Mouse (Mus musculus) 416B (cell line): ENCODE results near the gene Hic1.
A peak's percentile ranks its signal among the peaks of the same experiment; 100 is the strongest.
"Not testable (repeated sequence)": the region's sequence is repeated elsewhere in the genome, so short reads cannot be mapped to it uniquely, and the experiment has no call there.

Experiments used
- DNase-seq: peaks from one replicate; pipeline ENCODE4 v3.0.0; 2011; ENCODE audit warnings: low read depth

Hic1 gene

GRCm38 (mm10) chr11:75192336-75193214 lies 23.3 kb upstream of the Hic1 start:
- DNase-seq = peak; percentile 81

GRCm38 (mm10) chr11:75191841-75192240 lies 22.5 kb upstream of the Hic1 start:
- no peak for DNase-seq

- no peak for DNase-seq
These were observed 21.7 kb upstream of the Hic1 start, which contains the start of gene Dph1 for GRCm38 (mm10) chr11:75190905-75191441. TSS of gene Dph1 (minus strand) at chr11:75191241.

- peak; percentile 95 for DNase-seq
These were observed 21.0 kb upstream of the Hic1 start for GRCm38 (mm10) chr11:75190371-75190724.

- DNase-seq = peak; percentile 59
These were observed 20.5 kb upstream of the Hic1 start for GRCm38 (mm10) chr11:75189713-75190370.

- no peak for DNase-seq
These were observed 15.7 kb upstream of the Hic1 start for GRCm38 (mm10) chr11:75184986-75185385.

- no peak for DNase-seq
These were observed 15.3 kb upstream of the Hic1 start for GRCm38 (mm10) chr11:75184573-75184972.

GRCm38 (mm10) chr11:75183917-75184570 lies 14.7 kb upstream of the Hic1 start:
- no peak for DNase-seq

GRCm38 (mm10) chr11:75178672-75179208 lies 9.4 kb upstream of the Hic1 start, which contains the start of gene Ovca2:
TSS of gene Ovca2 (minus strand) at chr11:75178835.
- DNase-seq = peak; percentile 93

- no peak for DNase-seq
These were observed 8.7 kb upstream of the Hic1 start for GRCm38 (mm10) chr11:75178011-75178410.

- not testable (repeated sequence) for DNase-seq
These were observed 5.3 kb upstream of the Hic1 start for GRCm38 (mm10) chr11:75174574-75174973.

- DNase-seq = no peak
These were observed 4.5 kb upstream of the Hic1 start for GRCm38 (mm10) chr11:75173799-75174165.

- DNase-seq = peak; percentile 84
These were observed 3.9 kb upstream of the Hic1 start for GRCm38 (mm10) chr11:75173095-75173798.

- no peak for DNase-seq
These were observed 3.1 kb upstream of the Hic1 start for GRCm38 (mm10) chr11:75172151-75173094.

GRCm38 (mm10) chr11:75171186-75171865 lies 2.0 kb upstream of the Hic1 start:
- DNase-seq = no peak

GRCm38 (mm10) chr11:75170136-75170751 lies 925 bp upstream of the Hic1 start:
- peak; percentile 90 for DNase-seq

GRCm38 (mm10) chr11:75168590-75169361 lies 543 bp downstream of the Hic1 start:
- no peak for DNase-seq
